Mouse (Mus musculus): ENCODE results near the gene Pabpc6. TPM values are rescaled to one million over a fixed set of nuclear protein-coding genes. Genes with fewer than 3 reads are reported as not detected.

The Pabpc6 gene
- polyA plus RNA-seq (2014; fragmentation: Illumina TruSeq; extraction: RNeasy Lipid Tissue Mini Kit (QIAGEN cat#74804); ENCODE audit: low read depth, low replicate concordance) = not detected

DNA sequence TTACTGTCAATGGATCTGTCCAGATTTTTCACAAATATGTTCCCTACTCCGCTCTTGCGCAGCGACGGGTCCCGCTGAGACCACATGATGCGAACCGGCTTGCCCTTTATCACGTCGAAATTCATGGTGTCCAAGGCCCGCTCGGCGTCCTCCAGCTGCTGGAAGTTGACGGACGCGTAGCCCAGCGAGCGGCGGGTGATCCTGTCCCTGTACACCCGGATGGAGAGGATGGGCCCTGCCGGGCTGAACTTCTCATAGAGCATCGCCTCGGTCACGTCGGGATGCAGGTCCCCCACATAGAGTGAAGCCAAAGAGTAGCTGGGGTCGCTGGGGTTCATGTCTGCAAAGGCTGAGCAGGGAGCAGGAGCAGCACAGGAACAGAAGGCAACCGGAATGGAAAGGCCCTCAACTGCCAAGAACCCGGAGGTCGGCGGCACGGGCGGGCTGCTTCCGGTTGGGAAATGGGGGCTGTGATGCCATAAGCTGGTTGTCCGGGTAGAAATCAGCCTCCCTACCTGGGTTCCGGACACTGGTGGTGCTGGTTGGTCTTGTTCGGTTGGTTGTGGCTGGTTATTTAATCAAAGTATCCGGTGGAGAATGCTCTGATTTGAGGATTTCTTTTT is at the start of gene Pabpc6:
Gene Pabpc6 (minus strand): TSS at position 435 of the 623 bp plus-strand sequence.

Other genes starting within 250 kb of the Pabpc6 start
- gene Gm17728, start 247.7 kb downstream of the Pabpc6 start, polyA plus RNA-seq (2014; fragmentation: Illumina TruSeq; extraction: RNeasy Lipid Tissue Mini Kit (QIAGEN cat#74804); ENCODE audit: low read depth, low replicate concordance) = not detected

Measured in kidney, adult 10 weeks (tissue).